Comparison of ENCODE assay signal across 1 mouse cellular context in the genomic region with DNA sequence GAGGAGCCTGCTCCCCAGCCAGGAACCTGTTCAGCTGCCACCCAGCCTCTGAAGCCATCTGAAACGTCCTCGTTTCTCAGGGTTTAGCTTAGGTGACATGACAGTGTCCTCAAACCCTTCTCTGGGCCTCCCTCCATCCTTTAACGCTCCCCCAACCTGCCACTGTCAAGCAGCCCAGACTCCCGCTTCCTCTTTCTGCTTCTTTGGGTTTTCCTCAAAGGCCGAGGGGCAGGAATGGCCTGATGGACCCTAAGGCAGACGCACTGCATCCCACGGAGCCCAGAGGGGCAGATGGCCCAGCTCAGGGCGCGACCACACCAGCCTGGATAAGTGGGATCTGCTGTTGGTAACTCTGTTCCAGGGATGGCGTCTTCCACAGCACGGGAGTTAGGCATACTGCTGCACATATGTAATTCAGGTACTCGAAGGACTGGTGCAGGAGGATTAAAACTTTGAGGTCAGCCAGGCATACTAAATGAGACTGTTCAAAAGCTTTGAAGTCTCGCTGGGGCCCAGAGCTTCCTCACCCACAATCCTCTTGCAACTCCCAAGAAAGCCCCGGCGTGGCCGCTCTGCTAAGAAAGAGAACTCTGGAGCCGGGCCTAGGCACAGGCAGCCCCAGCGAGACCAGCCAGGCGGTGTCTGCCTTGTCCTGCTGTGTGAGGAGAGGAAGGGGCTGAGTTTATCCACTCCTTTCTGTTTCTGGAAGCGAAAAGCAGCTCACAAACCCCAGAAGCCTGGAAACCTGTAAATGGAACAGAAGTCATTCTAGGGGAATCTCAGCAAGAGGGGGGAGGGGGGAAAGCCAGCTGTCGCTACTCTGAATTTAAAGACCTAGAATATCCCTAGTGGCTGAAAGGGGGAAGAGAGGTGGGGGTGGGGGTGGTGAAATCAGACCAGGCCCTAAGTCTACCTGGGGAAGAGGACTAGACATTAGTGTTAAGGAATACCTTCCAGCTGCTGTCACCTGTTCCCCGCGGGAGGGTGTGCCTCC.
TF ChIP-seq lines count a peak whose summit lies in the region.

No protein-coding gene starts in this region.

TF ChIP-seq in CH12.LX, 34 proteins besides CTCF, POLR2A, EP300 and RAD21:
- peak; percentile 43; the same call in 1 of the 2 replicates for TF ChIP-seq MXI1 (IDR thresholded peaks at IDR 0.05; ENCODE audit: low read depth, low read length)
- no peak for TF ChIP-seq GABPA (IDR thresholded peaks at IDR 0.05; ENCODE audit: insufficient replicate concordance, low read depth, low read length)
- TF ChIP-seq JUN (IDR thresholded peaks at IDR 0.05; ENCODE audit: insufficient read depth, low read depth, low read length), result no peak; the same call in 1 of the 2 replicates
- TF ChIP-seq RCOR1 (conservative IDR thresholded peaks at IDR 0.05; ENCODE audit: low read depth, low read length), result no peak
- peak; percentile 71; the same call in 1 of the 2 replicates for TF ChIP-seq UBTF (IDR thresholded peaks at IDR 0.05; ENCODE audit: low read depth, low read length)
- no peak for TF ChIP-seq E2F4 (IDR thresholded peaks at IDR 0.05; ENCODE audit: insufficient replicate concordance, low read depth, low read length)
- TF ChIP-seq ETS1 (conservative IDR thresholded peaks at IDR 0.05; ENCODE audit: low read depth, low read length), result no peak
- no peak; the same call in 1 of the 2 replicates for TF ChIP-seq SMC3 (IDR thresholded peaks at IDR 0.05; ENCODE audit: low read depth, low read length)
- TF ChIP-seq ZNF384 (IDR thresholded peaks at IDR 0.05; ENCODE audit: low read depth, low read length), result 0 out of 2 replicates have a peak, but pooled peaks have one; percentile 16
- TF ChIP-seq POLR2AphosphoS2 (IDR thresholded peaks at IDR 0.05; ENCODE audit: low read depth, low read length), result no peak
- 0 out of 2 replicates have a peak, but pooled peaks have one; percentile 7 for TF ChIP-seq MEF2A (IDR thresholded peaks at IDR 0.05; ENCODE audit: borderline replicate concordance, low read depth, low read length)
- TF ChIP-seq MAFK (IDR thresholded peaks at IDR 0.05; ENCODE audit: insufficient replicate concordance, low read length), result no peak
- peak; percentile 46; the same call in 1 of the 2 replicates for TF ChIP-seq TCF12 (IDR thresholded peaks at IDR 0.05; ENCODE audit: low read depth, low read length)
- no peak for TF ChIP-seq TBP (conservative IDR thresholded peaks at IDR 0.05; ENCODE audit: low read depth, low read length)
- 0 out of 2 replicates have a peak, but pooled peaks have one; percentile 31 for TF ChIP-seq BHLHE40 (IDR thresholded peaks at IDR 0.05; ENCODE audit: low read depth, low read length)
- no peak for TF ChIP-seq KAT2A (IDR thresholded peaks at IDR 0.05; ENCODE audit: insufficient replicate concordance, low read length)
- TF ChIP-seq MAX (IDR thresholded peaks at IDR 0.05; ENCODE audit: low read length), result peak; percentile 68
- no peak for TF ChIP-seq USF2 (conservative IDR thresholded peaks at IDR 0.05; ENCODE audit: low read depth, low read length)
- TF ChIP-seq JUND (conservative IDR thresholded peaks at IDR 0.05; ENCODE audit: low read depth, low read length), result no peak
- TF ChIP-seq MAZ (IDR thresholded peaks at IDR 0.05; ENCODE audit: low read depth, low read length), result peak; percentile 43; the same call in 1 of the 2 replicates
- TF ChIP-seq ZKSCAN1 (IDR thresholded peaks at IDR 0.05; ENCODE audit: borderline replicate concordance, low read depth, low read length), result no peak
- peak; percentile 10; the same call in 1 of the 2 replicates for TF ChIP-seq HCFC1 (IDR thresholded peaks at IDR 0.05; ENCODE audit: low read depth, low read length)
- no peak; the same call in 1 of the 2 replicates for TF ChIP-seq ELF1 (IDR thresholded peaks at IDR 0.05; ENCODE audit: low read depth, low read length)
- no peak for TF ChIP-seq NRF1 (IDR thresholded peaks at IDR 0.05; ENCODE audit: low read depth, low read length)
- TF ChIP-seq ZC3H11A (IDR thresholded peaks at IDR 0.05; ENCODE audit: low read depth, low read length), result no peak
- TF ChIP-seq MYC (IDR thresholded peaks at IDR 0.05; ENCODE audit: low read depth, low read length), result peak; percentile 13
- no peak for TF ChIP-seq PAX5 (IDR thresholded peaks at IDR 0.05; ENCODE audit: low read length)
- no peak for TF ChIP-seq USF1 (IDR thresholded peaks at IDR 0.05; ENCODE audit: low read depth, low read length)
- TF ChIP-seq SIN3A (IDR thresholded peaks at IDR 0.05; ENCODE audit: low read length), result peak; percentile 70
- no peak for TF ChIP-seq ZMIZ1 (IDR thresholded peaks at IDR 0.05; ENCODE audit: low read depth, low read length)
- no peak for TF ChIP-seq CHD1 (IDR thresholded peaks at IDR 0.05; ENCODE audit: low read depth, low read length)
- TF ChIP-seq NELFE (IDR thresholded peaks at IDR 0.05; ENCODE audit: low read depth, low read length), result no peak
- peak; percentile 93 for TF ChIP-seq CHD2 (IDR thresholded peaks at IDR 0.05; ENCODE audit: low read length)
- TF ChIP-seq IRF4 (IDR thresholded peaks at IDR 0.05; ENCODE audit: low read depth, low read length), result peak; percentile 91
